Mouse (Mus musculus) left cerebral cortex, adult 8-10 months (tissue): ENCODE measurements around the gene Gm16223. TPM values are rescaled to one million over a fixed set of nuclear protein-coding genes. Genes with fewer than 3 reads are reported as not detected.

Experiments used
- DNase-seq, 2 experiments: peaks; one replicate each; pipeline ENCODE4 v3.0.0; 2022; ENCODE audit warnings: low spot score in 2 of 2
- total RNA-seq, 4 experiments: library from RNA; stranded (reverse); gene quantifications; 2 replicates each; pipeline ENCODE4 v1.2.4; 2022

Gene Gm16223
- total RNA-seq, 4 experiments from 2014 or later, result 0.13 to 0.21 (median 0.15) TPM; not detected in 1

GRCm38 (mm10) chr5:42212353-42212752 is 144.6 kb downstream of the Gm16223 start:
- DNase-seq, result no peak

GRCm38 (mm10) chr5:42224840-42225239 is 157.1 kb downstream of the Gm16223 start:
- no peak for DNase-seq

- peak in 1 of 2 experiments; percentile 48 for DNase-seq
Observed at GRCm38 (mm10) chr5:42228631-42229030, 160.9 kb downstream of the Gm16223 start.

- peak in 1 of 2 experiments; percentile 27 for DNase-seq
Observed at GRCm38 (mm10) chr5:42239291-42239690, 171.5 kb downstream of the Gm16223 start.

GRCm38 (mm10) chr5:42239806-42240205 is 172.0 kb downstream of the Gm16223 start:
- peak in 1 of 2 experiments; percentile 24 for DNase-seq

GRCm38 (mm10) chr5:42250376-42250775 is 182.6 kb downstream of the Gm16223 start:
- DNase-seq, result no peak

Other genes starting within 250 kb of the Gm16223 start
- gene Bod1l, start 223.6 kb upstream of the Gm16223 start, total RNA-seq, result 10 to 100 TPM; 35.5 to 36.7 (median 35.9) TPM